Mouse (Mus musculus) olfactory bulb, adult 2 months (tissue): Measurements from ENCODE around the gene Faah. TPM values are rescaled to one million over a fixed set of nuclear protein-coding genes. Genes with fewer than 3 reads are reported as not detected.

Experiments
- H3K27ac ChIP-seq: fragments of 200-500 bp; 2 replicates; pipeline ENCODE4 v1.5.1; 2012; ENCODE audit warnings: low read depth, low read length; ENCODE audit not compliant: insufficient read depth
- H3K4me1 ChIP-seq: fragments of 200-500 bp; 2 replicates; pipeline ENCODE4 v1.6.1; 2012; ENCODE audit warnings: low read length; ENCODE audit not compliant: control insufficient read depth, insufficient read depth
- H3K4me3 ChIP-seq: fragments of 200-500 bp; 2 replicates; pipeline ENCODE4 v1.5.1; 2012; ENCODE audit warnings: mild to moderate bottlenecking, low read depth, low read length, moderate library complexity; ENCODE audit not compliant: insufficient read depth
- CTCF ChIP-seq: fragments of 200-500 bp; IDR thresholded peaks from 2 replicates; pipeline ENCODE4 v1.5.1; 2012; ENCODE audit warnings: low read depth, mild to moderate bottlenecking, low read length, moderate library complexity; ENCODE audit not compliant: insufficient read depth
- POLR2A ChIP-seq: fragments of 200-500 bp; IDR thresholded peaks from 2 replicates; pipeline ENCODE4 v1.6.1; 2012; ENCODE audit warnings: mild to moderate bottlenecking, low read depth, low read length, moderate library complexity; ENCODE audit not compliant: insufficient read depth
- WGBS: fragments of 180-500 bp; shearing (Covaris S2); methylation state at CpG from one replicate; pipeline ENCODE4 v1.1.7; 2018; 5-methylcytosine and 5-hydroxymethylcytosine counted together
- polyA plus RNA-seq: library from polyadenylated mRNA; stranded (reverse); fragments of >200 nt; gene quantifications from 2 replicates; pipeline ENCODE4 v1.2.4, GENCODE M21; 2012; ENCODE audit warnings: low replicate concordance; ENCODE audit not compliant: missing spikeins, insufficient read depth, insufficient read length

Gene Faah
- polyA plus RNA-seq, 1 experiment = not detected

- TF ChIP-seq POLR2A = no peak
- no peak for TF ChIP-seq CTCF
- peaks cover 4% of the 10 kb centered on the region; the same call in 1 of the 2 replicates for H3K4me1 ChIP-seq
- H3K4me3 ChIP-seq = no peak overlapping the region
- WGBS = 29% methylated on average over 5 of the region's 5 CpGs
- H3K27ac ChIP-seq = no peak overlapping the region
Measured at GRCm38 (mm10) chr4:115964446-115964845, 53.3 kb downstream of the Faah start.

DNA sequence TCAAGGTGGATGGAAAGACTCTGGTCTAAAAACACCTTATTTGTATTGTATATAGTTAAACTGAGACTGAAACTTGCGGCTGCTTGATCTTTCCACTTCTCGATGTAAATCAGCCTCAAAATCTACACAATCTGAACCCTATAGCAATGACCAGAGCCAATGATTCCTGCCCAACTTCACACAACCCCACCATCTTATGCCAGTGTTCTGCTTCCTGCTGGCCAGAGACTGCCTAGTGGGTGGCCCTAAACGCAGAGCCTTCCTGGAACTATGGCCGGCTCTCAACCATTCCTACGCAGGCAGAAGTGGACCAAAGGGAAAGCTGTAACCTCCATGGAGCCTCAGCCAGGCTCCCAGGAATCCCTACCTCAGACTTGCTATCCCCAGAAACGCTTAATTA is 54.0 kb downstream of the Faah start:
- 54% methylated on average over 6 of the region's 6 CpGs for WGBS
- peaks cover 4% of the 10 kb centered on the region; the same call in 1 of the 2 replicates for H3K4me1 ChIP-seq
- no peak overlapping the region for H3K27ac ChIP-seq
- H3K4me3 ChIP-seq = no peak overlapping the region
- TF ChIP-seq CTCF = no peak
- no peak for TF ChIP-seq POLR2A

GRCm38 (mm10) chr4:115962671-115963412 is 54.9 kb downstream of the Faah start:
- H3K4me3 ChIP-seq = peak overlapping the region; percentile 55
- WGBS = 1% methylated on average over 79 of the region's 79 CpGs
- TF ChIP-seq POLR2A (no peak), CTCF (no peak)
- H3K4me1 ChIP-seq = peaks cover 4% of the 10 kb centered on the region; the same call in 1 of the 2 replicates
- H3K27ac ChIP-seq = no peak overlapping the region

DNA sequence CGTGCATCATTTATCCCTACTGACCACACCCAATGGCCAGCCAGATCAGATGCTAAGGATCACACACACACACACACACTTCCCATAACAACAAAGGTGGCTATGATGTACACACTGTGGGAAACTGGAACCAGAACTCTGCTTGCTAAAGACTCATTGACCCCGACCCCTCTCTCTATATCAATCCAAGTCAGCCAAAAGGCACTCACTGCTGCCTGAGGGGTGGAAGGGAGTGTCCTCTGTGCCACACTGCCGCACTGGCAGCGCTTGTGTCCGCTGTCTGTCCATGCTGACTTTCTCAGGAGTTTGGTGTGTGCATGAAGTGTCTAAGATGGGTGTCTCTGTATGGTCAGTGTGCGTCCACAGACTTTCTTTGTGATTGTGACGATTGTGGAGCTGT is 55.7 kb downstream of the Faah start:
- TF ChIP-seq POLR2A (no peak), CTCF (no peak)
- Histone ChIP-seq H3K4me3 (no peak overlapping the region), H3K4me1 (peaks cover 4% of the 10 kb centered on the region; the same call in 1 of the 2 replicates), H3K27ac (no peak overlapping the region)
- 17% methylated on average over 7 of the region's 7 CpGs for WGBS

- TF ChIP-seq CTCF (no peak), POLR2A (no peak)
- peaks cover 4% of the 10 kb centered on the region; the same call in 1 of the 2 replicates for H3K4me1 ChIP-seq
- no peak overlapping the region for H3K27ac ChIP-seq
- no peak overlapping the region for H3K4me3 ChIP-seq
Measured at GRCm38 (mm10) chr4:115959546-115959945, 58.2 kb downstream of the Faah start.

DNA sequence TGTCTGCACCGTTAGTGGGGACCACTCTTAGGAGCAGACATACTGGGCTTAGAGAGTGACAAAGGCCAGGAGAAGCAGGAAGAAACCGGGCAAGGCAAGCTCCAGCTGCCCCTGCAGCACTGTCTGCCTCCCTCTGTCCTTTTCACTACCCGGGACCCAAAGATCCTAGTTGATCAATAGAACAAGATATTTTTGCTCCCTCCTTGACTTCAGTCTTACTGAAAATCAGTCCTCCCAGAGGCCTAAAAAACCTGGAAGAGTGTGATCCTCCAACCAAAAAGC is 62.3 kb downstream of the Faah start:
- WGBS = 42% methylated on average over 3 of the region's 3 CpGs
- no peak for TF ChIP-seq CTCF
- TF ChIP-seq POLR2A = no peak
- no peaks in the 10 kb centered on the region for H3K4me1 ChIP-seq
- no peak overlapping the region for H3K4me3 ChIP-seq
- no peak overlapping the region for H3K27ac ChIP-seq

GRCm38 (mm10) chr4:115954656-115955493 is 62.9 kb downstream of the Faah start:
- no peak overlapping the region for H3K27ac ChIP-seq
- no peaks in the 10 kb centered on the region for H3K4me1 ChIP-seq
- H3K4me3 ChIP-seq = no peak overlapping the region
- WGBS = 16% methylated on average over 19 of the region's 19 CpGs
- TF ChIP-seq POLR2A = no peak

- no peak overlapping the region for H3K4me3 ChIP-seq
- TF ChIP-seq POLR2A (no peak), CTCF (no peak)
- no peak overlapping the region for H3K27ac ChIP-seq
- H3K4me1 ChIP-seq = no peaks in the 10 kb centered on the region
- 43% methylated on average over 5 of the region's 5 CpGs for WGBS
Measured at GRCm38 (mm10) chr4:115953559-115953958, 64.2 kb downstream of the Faah start.

- TF ChIP-seq POLR2A (no peak), CTCF (peak; percentile 19; the same call in 1 of the 2 replicates)
- no peak overlapping the region for H3K27ac ChIP-seq
- WGBS = 24% methylated on average over 6 of the region's 6 CpGs
- no peak overlapping the region for H3K4me3 ChIP-seq
- no peaks in the 10 kb centered on the region for H3K4me1 ChIP-seq
Measured at GRCm38 (mm10) chr4:115952758-115953157, 65.0 kb downstream of the Faah start.

DNA sequence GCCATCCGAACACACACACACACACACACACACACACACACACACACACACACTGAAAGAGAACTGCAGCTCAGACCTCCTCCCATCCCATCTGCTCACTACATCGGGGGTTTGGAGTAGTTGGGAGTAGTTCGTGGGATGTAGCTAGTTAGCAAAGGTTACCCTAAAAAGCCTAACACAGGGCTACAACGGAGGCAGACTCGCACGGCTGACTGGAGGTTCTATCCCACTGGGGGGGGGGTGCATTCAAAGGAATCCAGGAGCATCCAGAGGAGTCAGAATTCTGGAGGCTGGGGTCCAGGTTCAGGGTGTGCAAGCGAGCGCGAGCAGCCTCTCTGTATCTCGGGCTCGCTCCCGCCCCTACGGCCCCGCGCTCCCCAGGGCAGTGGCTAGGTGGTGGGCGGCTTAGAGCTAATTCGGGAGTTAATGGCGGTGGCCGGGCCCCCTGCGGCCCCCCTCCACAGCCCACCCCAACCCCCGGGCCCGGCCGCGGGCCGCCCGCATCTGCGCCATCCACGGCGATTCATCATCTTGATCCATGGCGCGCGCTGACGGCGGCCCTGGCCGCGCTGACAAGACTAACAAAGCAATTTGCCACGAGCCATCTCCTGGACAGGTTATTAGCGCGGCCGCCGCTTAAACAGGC is 73.9 kb downstream of the Faah start:
- TF ChIP-seq CTCF = no peak
- WGBS = 2% methylated on average over 41 of the region's 41 CpGs
- Histone ChIP-seq H3K4me1 (peaks cover 3% of the 10 kb centered on the region; the same call in 1 of the 2 replicates), H3K4me3 (no peak overlapping the region), H3K27ac (no peak overlapping the region)
